13 mouse cellular contexts compared by ENCODE assay signal in the genomic region with DNA sequence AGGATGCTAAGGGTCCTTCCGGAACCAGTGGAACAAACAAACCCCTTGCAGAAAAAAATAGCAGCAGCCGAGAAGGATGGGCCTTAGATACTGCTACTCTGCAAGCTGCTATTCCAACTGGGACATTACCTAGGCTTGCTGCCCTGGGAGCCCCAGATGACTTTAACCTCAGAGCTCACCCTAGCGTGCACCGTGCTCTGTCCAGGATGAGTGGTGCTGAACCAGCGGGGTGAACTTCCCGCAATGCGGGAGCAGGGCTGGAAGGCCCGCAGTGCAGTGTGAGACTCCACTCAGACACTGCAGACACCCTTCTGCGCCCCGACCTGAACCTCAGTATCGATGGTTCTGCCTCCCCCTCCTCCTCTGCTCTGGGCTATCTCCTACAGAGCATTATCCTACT. TPM values are rescaled to one million over a fixed set of nuclear protein-coding genes. Genes with fewer than 3 reads are reported as not detected.
A peak's percentile ranks its signal among the peaks of the same experiment; 100 is the strongest.
DNase-seq lines count a peak whose midpoint lies in the region; ATAC-seq lines count a peak whose summit lies in the region.
"Had no signal": no experiment of that assay in that cellular context is flagged by ENCODE, and none has a peak within 500 bp of the region (broad histone marks: within the 10 kb centered on the region; RNA-seq: fewer than 3 reads in every experiment).

No protein-coding gene starts in this region.

- no peak overlapping the region for H3K9ac ChIP-seq in liver, embryonic 11.5 days (ENCODE audit: low read depth, low read length)
- H3K9ac ChIP-seq: embryonic facial prominence, embryonic 15.5 days had no signal

- H3K4me2 ChIP-seq in liver, embryonic 11.5 days, result no peak overlapping the region
- H3K4me2 ChIP-seq: embryonic facial prominence, embryonic 15.5 days had no signal

- H3K4me3 ChIP-seq in liver, embryonic 11.5 days (ENCODE audit: low read depth, low read length), result no peak overlapping the region
- no peak overlapping the region for H3K4me3 ChIP-seq in limb, embryonic 10.5 days
- H3K4me3 ChIP-seq: embryonic facial prominence, embryonic 15.5 days; gastrocnemius, adult 2 months had no signal

- peak; percentile 29 for DNase-seq in gastrocnemius, postnatal 10 days
- DNase-seq in gastrocnemius, postnatal 36 days, result no peak
- peak; percentile 18 for DNase-seq in liver
- DNase-seq in liver, embryonic 11.5 days (ENCODE audit: low spot score), result no peak
- DNase-seq in embryo, embryonic 10 days (ENCODE audit: low spot score), result peak; percentile 82
- DNase-seq in limb, embryonic 10.5 days (ENCODE audit: low spot score), result peak; percentile 75
- no peak for DNase-seq in frontal cortex, postnatal 25 days (ENCODE audit: low spot score in 2 of 2)
- no peak for DNase-seq in gastrocnemius, postnatal 25 days
- DNase-seq: gastrocnemius, adult 2 months; heart, postnatal 36 days; right cerebral cortex, postnatal 25 days; thymus, adult 18-20 months had no signal

- no peaks in the 10 kb centered on the region for H3K27me3 ChIP-seq in liver, embryonic 11.5 days (replicated peaks; ENCODE audit: control insufficient read depth, insufficient read depth, low read length)
- H3K27me3 ChIP-seq in limb, embryonic 10.5 days (ENCODE audit: low read depth, poor library complexity, severe bottlenecking), result no peaks in the 10 kb centered on the region
- H3K27me3 ChIP-seq: embryonic facial prominence, embryonic 15.5 days had no signal

- no peaks in the 10 kb centered on the region for H3K36me3 ChIP-seq in liver, embryonic 11.5 days (ENCODE audit: control insufficient read depth, insufficient read depth, low read length)
- H3K36me3 ChIP-seq in limb, embryonic 10.5 days, result no peaks in the 10 kb centered on the region
- H3K36me3 ChIP-seq: embryonic facial prominence, embryonic 15.5 days had no signal

- intact Hi-C loops in gastrocnemius, postnatal 36 days (cut with DNase I), result no loop called here

- no peak for ATAC-seq in liver, embryonic 11.5 days (replicated peaks; ENCODE audit: low FRiP score)

- H3K4me1 ChIP-seq in liver, embryonic 11.5 days (replicated peaks; ENCODE audit: control insufficient read depth, insufficient read depth, low read length), result no peaks in the 10 kb centered on the region
- H3K4me1 ChIP-seq in limb, embryonic 10.5 days, result no peaks in the 10 kb centered on the region
- H3K4me1 ChIP-seq: embryonic facial prominence, embryonic 15.5 days had no signal

- 12% methylated on average over 11 of the region's 11 CpGs for WGBS in liver, embryonic 11.5 days
- WGBS in limb, embryonic 10.5 days, result 14% methylated on average over 11 of the region's 11 CpGs

- no peaks in the 10 kb centered on the region for H3K9me3 ChIP-seq in liver, embryonic 11.5 days (ENCODE audit: control insufficient read depth, low read length)
- no peaks in the 10 kb centered on the region for H3K9me3 ChIP-seq in limb, embryonic 10.5 days (replicated peaks)
- H3K9me3 ChIP-seq: embryonic facial prominence, embryonic 15.5 days had no signal

- no peak overlapping the region for H3K27ac ChIP-seq in liver, embryonic 11.5 days (ENCODE audit: low read depth, low read length)
- no peak overlapping the region for H3K27ac ChIP-seq in limb, embryonic 10.5 days
- H3K27ac ChIP-seq: embryonic facial prominence, embryonic 15.5 days; gastrocnemius, adult 2 months had no signal

RNA-seq across cellular contexts. Expression of gene Lrfn2, which starts 14.8 kb away (rescaled TPM):
- total RNA-seq in gastrocnemius, postnatal 10 days (2021), result under 1 TPM; 0.38 to 0.43 TPM
- under 1 TPM in 1 of 2 experiments, not detected in 1; 0.10 TPM for total RNA-seq in gastrocnemius, postnatal 36 days (2021)
- 0.06 and 0.27 TPM in 2 replicates for polyA plus RNA-seq in liver, embryonic 11.5 days (2014; fragmentation: Nextera tagmentation; extraction: Ambion mirVana)
- polyA plus RNA-seq in limb, embryonic 10.5 days (2016; fragmentation: Nextera tagmentation; extraction: Ambion mirVana), result 0.10 TPM in 1 of 2 replicates, not detected in the other
- total RNA-seq in gastrocnemius, postnatal 25 days (2021), result under 1 TPM; 0.13 to 0.24 TPM

Comparison
In these comparisons a context has a peak if more than half of its experiments do, and no peak if none do; other contexts are left out.
1. DNase-seq: peak in gastrocnemius, postnatal 10 days (single experiment), liver (single experiment), embryo, embryonic 10 days (single experiment) and limb, embryonic 10.5 days (single experiment); none in gastrocnemius, postnatal 36 days (0 of 2), liver, embryonic 11.5 days (single experiment), frontal cortex, postnatal 25 days (0 of 2) and gastrocnemius, postnatal 25 days (single experiment).